Mouse (Mus musculus) ES-E14 (cell line): ENCODE data around the gene BC024978. TPM values are rescaled to one million over a fixed set of nuclear protein-coding genes. Genes with fewer than 3 reads are reported as not detected.

Experiments
- DNase-seq: peaks from one replicate; pipeline ENCODE4 v3.0.0-alpha.2; 2013; ENCODE audit warnings: low read depth, low spot score
- H3K27ac ChIP-seq: 2 replicates; pipeline ENCODE4 v1.5.1; 2012; ENCODE audit warnings: low read depth, mild to moderate bottlenecking, low read length, moderate library complexity, mixed read lengths; ENCODE audit not compliant: poor library complexity, insufficient read depth, severe bottlenecking
- H3K36me3 ChIP-seq: 2 replicates; pipeline ENCODE4 v1.6.1; 2012; ENCODE audit warnings: mild to moderate bottlenecking, low read length, moderate library complexity, mixed read lengths; ENCODE audit not compliant: control insufficient read depth, poor library complexity, insufficient read depth, severe bottlenecking
- H3K4me1 ChIP-seq, 2 experiments: fragments of 150-350 bp in 1 of 2; sonication (generic) in 1 of 2; 2 replicates each; pipeline ENCODE4 v1.6.1; 2012; ENCODE audit warnings: low read length in 2 of 2, mild to moderate bottlenecking in 1 of 2, mixed read lengths in 1 of 2; ENCODE audit not compliant: control insufficient read depth in 2 of 2, insufficient read depth in 2 of 2, poor library complexity in 1 of 2
- H3K4me3 ChIP-seq, 2 experiments: fragments of 150-350 bp in 1 of 2; sonication (generic) in 1 of 2; 2 replicates each; pipeline ENCODE4 v1.5.1; 2012; ENCODE audit warnings: low read length in 2 of 2, low read depth in 1 of 2, mild to moderate bottlenecking in 1 of 2, mixed read lengths in 1 of 2; ENCODE audit not compliant: insufficient read depth in 1 of 2, poor library complexity in 1 of 2, severe bottlenecking in 1 of 2
- H3K9ac ChIP-seq: 2 replicates; pipeline ENCODE4 v1.6.1; 2012; ENCODE audit warnings: low read depth, mild to moderate bottlenecking, low read length, mixed read lengths; ENCODE audit not compliant: poor library complexity, insufficient read depth, severe bottlenecking
- H3K9me3 ChIP-seq: fragments of 150-350 bp; sonication (generic); 2 replicates; pipeline ENCODE4 v1.6.1; 2012; ENCODE audit warnings: low read depth, mild to moderate bottlenecking, low read length; ENCODE audit not compliant: control insufficient read depth, insufficient read depth
- CHD2 ChIP-seq: IDR thresholded peaks from 2 replicates; pipeline ENCODE4 v1.6.1; 2014; ENCODE audit warnings: mild to moderate bottlenecking, low read depth, low read length, inconsistent platforms
- HCFC1 ChIP-seq: IDR thresholded peaks from 2 replicates; pipeline ENCODE4 v1.6.1; 2012; ENCODE audit warnings: low read length, inconsistent platforms, borderline replicate concordance; ENCODE audit not compliant: insufficient read depth
- MAFK ChIP-seq: IDR thresholded peaks from 2 replicates; pipeline ENCODE4 v1.6.1; 2014; ENCODE audit warnings: mild to moderate bottlenecking, low read depth, low read length, inconsistent platforms; ENCODE audit not compliant: insufficient read depth
- ZC3H11A ChIP-seq: IDR thresholded peaks from 2 replicates; pipeline ENCODE4 v1.6.1; 2012; ENCODE audit warnings: low read depth, mild to moderate bottlenecking, inconsistent platforms, low read length, borderline replicate concordance
- ZNF384 ChIP-seq: IDR thresholded peaks from 2 replicates; pipeline ENCODE4 v1.6.1; 2012; ENCODE audit warnings: low read depth, low read length, inconsistent platforms
- in situ Hi-C, 2 experiments: fragments of 600-800 bp; cut with MboI; formaldehyde crosslinking; loops; one replicate each; pipeline ENCODE4 v1.15.1; 2025; ENCODE audit warnings: low sequenced_read_pairs in 2 of 2, inconsistent platforms in 1 of 2; ENCODE audit not compliant: unreplicated experiment in 2 of 2
- total RNA-seq: library from RNA; depleted of rRNA; stranded (reverse); fragments of 300-350 nt; gene quantifications from 2 replicates; pipeline ENCODE4 v1.2.3, GENCODE M21; 2012; rRNA removed

BC024978 gene
- total RNA-seq = 10.4 and 12.0 TPM in 2 replicates

DNA sequence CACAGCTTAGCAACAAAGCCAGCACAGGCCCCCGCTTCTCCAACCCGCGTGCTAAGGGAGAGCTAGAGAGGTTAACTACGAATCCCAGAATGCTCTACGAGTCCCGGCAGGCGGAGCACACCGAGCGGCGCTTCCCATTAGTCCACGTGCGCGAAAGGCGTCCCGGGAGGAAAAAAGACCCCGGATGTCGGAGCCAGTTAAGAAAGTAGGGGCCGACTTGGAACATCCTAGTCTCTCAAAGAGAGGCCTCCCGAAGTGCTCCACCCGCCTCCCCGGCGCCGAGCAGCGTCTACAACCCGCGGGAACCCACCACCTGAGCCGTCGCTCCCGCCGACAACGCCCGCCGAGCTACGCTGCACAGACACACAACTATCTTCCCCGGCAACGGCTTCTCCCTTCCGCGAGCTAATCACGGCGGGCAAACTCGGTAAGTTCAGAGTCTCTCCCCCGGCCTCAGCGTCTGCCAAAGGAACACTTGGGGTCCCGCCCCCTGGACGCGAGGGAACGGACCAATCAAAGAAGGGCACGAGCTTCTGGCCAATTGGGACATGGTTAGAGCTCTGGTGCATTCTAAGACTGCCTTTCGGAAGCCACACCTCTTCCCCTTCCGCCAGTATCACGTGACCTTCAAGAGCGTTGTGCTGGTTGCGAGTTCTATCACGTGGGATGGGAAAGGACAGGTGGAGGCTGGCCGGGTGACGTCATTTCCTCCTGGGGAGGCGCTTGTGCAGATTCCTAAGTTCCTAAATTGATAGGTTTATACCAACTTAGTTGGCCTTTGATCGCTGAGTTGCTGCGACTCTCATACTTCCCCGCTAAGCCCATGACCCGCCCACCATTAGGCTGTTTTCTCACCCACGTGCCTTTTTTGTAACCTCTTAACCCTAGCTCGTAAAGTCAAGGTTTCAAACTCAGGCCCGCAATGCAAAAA lies at the start of gene BC024978, which contains the start of gene Snrpa:
Gene BC024978 (plus strand): TSS at position 101 of the 931 bp plus-strand sequence.
Gene Snrpa (minus strand): TSS at position 591 of the 931 bp plus-strand sequence.
- in situ Hi-C loops = no loop called here
- peaks cover 40% of the 10 kb centered on the region for H3K36me3 ChIP-seq
- peak; percentile 99 for DNase-seq

DNA sequence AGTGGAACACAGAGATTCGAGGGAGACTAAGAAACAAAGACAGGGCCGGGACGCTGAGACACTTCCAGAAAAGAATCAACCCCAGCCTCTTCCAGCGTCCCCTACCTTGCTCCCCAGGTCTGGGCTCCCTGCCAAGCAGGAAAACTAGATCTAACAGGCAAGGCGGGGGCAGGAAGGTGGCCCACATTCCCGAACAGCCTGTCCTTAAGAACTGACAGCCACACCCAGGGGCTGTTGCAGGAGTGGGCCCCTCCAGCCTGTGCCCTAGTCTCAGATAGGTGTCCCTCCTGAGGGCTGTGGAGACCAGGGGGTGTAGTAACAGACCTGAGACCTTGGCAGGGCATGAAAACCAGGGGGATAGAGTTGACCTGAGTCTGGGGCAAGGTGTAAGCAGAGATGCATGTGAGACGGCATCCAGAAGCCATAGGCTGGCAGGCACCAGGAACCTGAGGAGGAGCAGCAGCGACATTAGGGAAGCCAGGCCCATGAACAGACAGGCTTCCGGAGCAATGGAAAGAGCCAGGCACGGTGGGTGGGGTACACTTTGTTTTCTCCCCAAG lies 42.3 kb upstream of the BC024978 start, which contains the start of gene Cyp2t4:
Gene Cyp2t4 (plus strand): TSS at position 510 of the 560 bp plus-strand sequence.
- Histone ChIP-seq H3K9ac (no peak within 1 kb of the TSS), H3K4me3 (no peak within 1 kb of the TSS), H3K9me3 (no peaks in the 10 kb centered on the region), H3K27ac (no peak within 1 kb of the TSS), H3K36me3 (peaks cover 11% of the 10 kb centered on the region), H3K4me1 (peaks cover 0 to 6% of the 10 kb centered on the region in 2 experiments; a peak in 1 of 4 replicates)
- in situ Hi-C loops = no loop called here
- TF ChIP-seq HCFC1 (no peak), ZC3H11A (no peak), ZNF384 (no peak), MAFK (no peak), CHD2 (no peak)
- no peak for DNase-seq

More for the DNA sequence above, at the start of gene BC024978, which contains the start of gene Snrpa:
- H3K4me3 ChIP-seq = peak within 1 kb of the TSS; percentile 94 to 100
- H3K27ac ChIP-seq = peak within 1 kb of the TSS; percentile 99
- H3K9ac ChIP-seq = peak within 1 kb of the TSS; percentile 97
- peaks cover 4 to 12% of the 10 kb centered on the region in 2 experiments for H3K4me1 ChIP-seq
- no peaks in the 10 kb centered on the region for H3K9me3 ChIP-seq
- TF ChIP-seq CHD2 = no peak
- TF ChIP-seq HCFC1 = peak; percentile 89

- no peak for DNase-seq
- Histone ChIP-seq H3K9ac (no peak overlapping the region), H3K27ac (no peak overlapping the region), H3K36me3 (peaks cover 24% of the 10 kb centered on the region), H3K9me3 (no peaks in the 10 kb centered on the region), H3K4me1 (peaks cover 0 to 8% of the 10 kb centered on the region in 2 experiments; a peak in 2 of 4 replicates), H3K4me3 (no peak overlapping the region)
- TF ChIP-seq ZC3H11A = no peak
- no peak for TF ChIP-seq CHD2
- TF ChIP-seq HCFC1 = no peak
- no peak for TF ChIP-seq MAFK
- TF ChIP-seq ZNF384 = no peak
- in situ Hi-C loops = no loop called here
These were observed 39.6 kb upstream of the BC024978 start for GRCm38 (mm10) chr7:27156005-27156404.

GRCm38 (mm10) chr7:27158171-27158570 lies 37.4 kb upstream of the BC024978 start:
- Histone ChIP-seq H3K27ac (no peak overlapping the region), H3K9ac (no peak overlapping the region), H3K4me3 (no peak overlapping the region), H3K4me1 (peaks cover 0 to 8% of the 10 kb centered on the region in 2 experiments; a peak in 2 of 4 replicates), H3K36me3 (peaks cover 24% of the 10 kb centered on the region), H3K9me3 (no peaks in the 10 kb centered on the region)
- no peak for TF ChIP-seq HCFC1
- no peak for TF ChIP-seq MAFK
- no peak for TF ChIP-seq CHD2
- no peak for TF ChIP-seq ZNF384
- TF ChIP-seq ZC3H11A = no peak
- no peak for DNase-seq
- in situ Hi-C loops = no loop called here
